Mouse (Mus musculus) splenic B cell, adult 2 months (primary cell): Measurements from ENCODE around the gene Sept8.
A peak's percentile ranks its signal among the peaks of the same experiment; 100 is the strongest.

Source experiments
- DNase-seq: peaks from one replicate; pipeline ENCODE4 v3.0.0-alpha.2; 2011; ENCODE audit warnings: low read depth, low spot score
- H3K27me3 ChIP-seq: 2 replicates; pipeline ENCODE4 v1.6.1; 2012; ENCODE audit warnings: mild to moderate bottlenecking, low read length, moderate library complexity, mixed read lengths; ENCODE audit not compliant: control insufficient read depth, poor library complexity, insufficient read depth, severe bottlenecking
- H3K36me3 ChIP-seq: 2 replicates; pipeline ENCODE4 v1.6.1; 2012; ENCODE audit warnings: mild to moderate bottlenecking, low read length, moderate library complexity, mixed read lengths; ENCODE audit not compliant: control insufficient read depth, poor library complexity, insufficient read depth, severe bottlenecking

Gene Sept8

GRCm38 (mm10) chr11:53508152-53508551 lies 10.9 kb upstream of the Sept8 start:
- DNase-seq: no peak
- no peaks in the 10 kb centered on the region for H3K27me3 ChIP-seq
- no peaks in the 10 kb centered on the region for H3K36me3 ChIP-seq

DNA sequence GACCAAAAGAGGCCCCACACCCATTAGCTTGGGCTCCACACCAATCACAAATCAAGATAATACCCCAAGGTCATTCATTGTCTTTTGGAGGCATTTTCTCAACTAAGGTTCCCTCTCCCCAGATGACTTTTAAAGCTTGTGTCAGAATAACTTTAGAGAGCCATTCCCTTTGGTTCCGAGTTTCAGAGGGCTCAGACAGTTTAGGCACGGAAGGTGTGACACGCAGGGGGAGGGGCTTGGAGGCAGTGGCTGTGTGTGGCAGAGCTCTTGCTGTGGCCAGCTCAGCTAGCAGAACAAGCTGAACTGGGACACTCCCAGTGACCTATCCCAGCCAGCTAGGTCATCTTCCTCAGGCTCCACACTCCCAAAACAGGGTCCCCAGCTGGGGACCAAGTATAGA lies 10.5 kb upstream of the Sept8 start:
- no peak for DNase-seq
- no peaks in the 10 kb centered on the region for H3K27me3 ChIP-seq
- no peaks in the 10 kb centered on the region for H3K36me3 ChIP-seq

DNA sequence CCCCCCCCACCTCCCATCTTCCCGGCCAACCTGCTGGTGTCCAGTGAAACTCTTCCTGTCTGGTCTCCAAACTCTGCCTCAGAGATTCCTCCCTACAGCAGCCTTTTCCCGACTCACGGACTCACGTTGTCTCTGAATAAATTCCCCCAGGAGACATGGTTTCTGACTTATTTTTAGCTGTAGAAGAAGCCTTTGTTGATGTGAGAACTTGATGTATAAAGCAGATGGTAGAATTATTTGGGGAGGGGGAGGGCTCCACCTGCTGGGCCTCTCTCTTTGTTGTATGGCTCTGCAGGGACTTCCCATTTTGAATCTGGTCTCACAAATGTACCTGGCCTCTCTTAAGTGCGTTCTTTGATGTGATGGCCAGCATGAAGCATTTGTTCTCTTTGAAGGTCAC lies 8.7 kb upstream of the Sept8 start:
- H3K27me3 ChIP-seq: no peaks in the 10 kb centered on the region
- no peaks in the 10 kb centered on the region for H3K36me3 ChIP-seq
- DNase-seq: no peak

DNA sequence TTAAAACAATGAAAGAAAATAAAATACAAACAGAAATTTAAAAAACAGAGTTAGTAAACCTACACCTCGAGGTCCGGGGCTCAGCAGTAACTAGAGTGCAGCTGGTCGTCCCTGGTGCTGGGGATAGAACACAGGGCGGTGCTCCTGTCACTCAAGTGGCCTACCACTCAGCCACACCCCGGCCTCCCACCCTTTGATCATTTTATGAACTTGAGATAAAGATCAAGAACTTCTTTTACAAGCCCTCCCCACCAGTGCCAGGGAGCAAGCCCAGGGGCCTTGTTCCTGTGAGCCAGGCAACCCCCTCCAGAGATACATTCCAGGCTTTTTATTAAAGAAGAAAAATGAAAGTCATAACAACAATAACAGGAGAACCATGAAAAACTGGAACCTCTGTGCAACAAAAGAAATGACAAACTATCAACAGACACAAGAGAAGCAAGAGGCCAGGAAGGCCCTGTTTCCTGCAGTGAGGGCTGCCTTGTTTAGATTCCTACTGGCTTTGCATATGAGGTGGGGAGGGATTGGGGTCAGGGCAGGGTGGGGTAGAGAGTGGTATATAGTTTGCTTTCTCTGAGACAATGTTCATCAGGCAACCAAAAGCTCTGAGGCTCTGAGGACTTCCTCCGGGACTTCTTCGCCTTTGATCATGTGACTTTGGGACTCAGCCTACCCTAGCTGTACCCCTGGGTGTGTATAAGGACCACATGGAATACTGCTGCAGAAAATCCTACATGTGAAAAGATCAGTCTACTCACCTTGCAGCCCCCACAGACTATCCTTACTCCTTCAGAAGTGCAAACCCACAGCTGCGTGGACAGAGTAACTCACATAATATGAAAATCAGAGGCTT lies 2.1 kb upstream of the Sept8 start:
- Histone ChIP-seq H3K36me3 (no peaks in the 10 kb centered on the region), H3K27me3 (no peaks in the 10 kb centered on the region)
- DNase-seq: no peak

GRCm38 (mm10) chr11:53518759-53519158 lies 298 bp upstream of the Sept8 start:
- Histone ChIP-seq H3K27me3 (no peaks in the 10 kb centered on the region), H3K36me3 (no peaks in the 10 kb centered on the region)
- DNase-seq: no peak

DNA sequence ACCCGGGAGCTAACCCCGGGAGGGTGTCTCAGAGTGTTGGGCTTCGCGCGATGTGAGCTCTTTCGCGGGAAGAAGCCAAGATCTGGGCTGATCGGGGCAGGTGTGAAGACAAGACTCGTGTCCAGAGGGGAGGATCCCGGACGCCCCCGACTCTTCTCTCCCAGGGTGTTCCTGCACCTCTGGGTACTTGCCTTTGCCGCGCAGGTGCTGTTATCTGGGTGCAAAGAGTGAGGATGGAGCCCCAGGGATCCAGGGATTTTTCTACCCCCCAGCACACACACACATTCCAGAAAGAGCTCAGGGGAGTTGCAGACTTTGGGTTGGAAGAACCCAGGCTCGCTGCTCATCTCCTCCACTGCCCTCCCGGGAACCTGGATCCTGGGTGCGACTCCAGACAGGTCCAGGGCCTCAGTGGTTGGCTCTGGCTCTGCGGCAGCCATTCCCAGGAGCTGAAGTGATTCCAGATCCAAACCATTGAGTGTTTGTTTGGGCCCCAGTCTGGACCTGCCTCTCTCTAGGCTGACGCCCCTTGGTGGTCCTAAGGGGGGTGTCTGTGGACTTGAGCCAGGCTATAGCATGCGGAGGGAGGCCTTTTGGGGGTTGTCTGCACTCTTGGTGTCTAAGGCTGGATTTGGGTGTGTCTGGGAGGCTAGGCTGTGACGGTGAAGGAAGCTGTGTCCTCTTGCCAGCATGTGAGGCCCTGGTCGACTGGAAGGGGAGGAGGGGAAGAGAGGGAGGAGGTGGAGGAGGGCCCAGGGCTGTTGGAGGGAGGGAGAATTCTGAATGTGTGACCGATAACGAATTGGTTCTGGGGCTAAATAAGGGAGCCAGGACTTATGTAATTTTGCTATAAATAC lies 1.3 kb downstream of the Sept8 start:
- no peak for DNase-seq
- no peaks in the 10 kb centered on the region for H3K36me3 ChIP-seq

DNA sequence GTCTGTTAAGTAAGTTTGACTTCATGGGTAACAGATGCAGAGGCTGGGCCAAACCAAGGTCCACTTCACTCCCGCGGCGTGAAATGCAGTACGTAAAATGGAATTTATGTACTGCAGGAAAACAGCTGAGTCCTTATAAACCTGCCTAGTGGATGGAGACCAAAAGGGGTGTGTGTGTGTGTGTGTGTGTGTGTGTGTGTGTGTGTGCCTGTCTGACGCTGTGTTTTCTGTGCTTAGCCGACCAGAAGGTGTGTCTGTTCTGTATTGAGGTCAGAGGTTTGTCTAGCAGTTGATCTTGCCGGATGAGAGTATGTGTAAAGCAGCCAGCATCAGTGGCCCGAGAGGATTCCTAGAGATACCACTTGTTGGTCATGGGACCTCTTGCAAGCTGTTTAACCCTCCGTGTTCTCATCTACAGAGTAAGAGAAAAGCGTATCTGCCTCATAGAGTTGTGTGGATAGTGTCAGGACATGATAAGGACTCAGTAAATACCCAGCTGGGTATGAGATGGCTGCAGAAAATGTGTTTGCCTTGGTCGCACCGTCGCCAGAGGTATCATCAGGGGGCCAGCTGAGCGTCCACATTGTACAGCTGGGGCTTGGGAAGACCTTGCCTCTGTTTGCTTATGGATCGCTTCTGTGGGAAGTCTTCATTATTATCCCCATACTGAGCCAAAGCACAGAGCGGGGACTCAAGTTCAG lies 2.2 kb downstream of the Sept8 start:
- Histone ChIP-seq H3K27me3 (no peaks in the 10 kb centered on the region), H3K36me3 (no peaks in the 10 kb centered on the region)
- no peak for DNase-seq

More for the DNA sequence above, 1.3 kb downstream of the Sept8 start:
- no peaks in the 10 kb centered on the region for H3K27me3 ChIP-seq

DNA sequence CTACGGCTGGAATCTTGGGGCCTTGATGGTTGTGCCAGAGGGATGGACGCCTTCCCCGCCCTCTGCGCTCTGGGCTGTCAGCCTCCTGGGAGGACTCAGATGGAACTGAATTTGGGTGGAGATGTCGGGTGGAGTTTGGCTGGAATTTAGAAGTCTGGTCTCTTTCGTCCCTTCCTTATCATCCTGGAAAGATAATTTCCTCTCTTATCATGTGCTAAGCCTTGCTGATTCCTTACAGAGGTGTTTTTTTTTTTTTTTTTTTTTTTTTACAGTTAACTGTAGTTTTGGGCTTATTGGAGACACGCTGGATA lies 2.7 kb downstream of the Sept8 start:
- no peaks in the 10 kb centered on the region for H3K36me3 ChIP-seq
- no peak for DNase-seq

GRCm38 (mm10) chr11:53522362-53522761 lies 3.3 kb downstream of the Sept8 start:
- Histone ChIP-seq H3K27me3 (no peaks in the 10 kb centered on the region), H3K36me3 (no peaks in the 10 kb centered on the region)
- DNase-seq: no peak

More for the DNA sequence above, 2.7 kb downstream of the Sept8 start:
- no peaks in the 10 kb centered on the region for H3K27me3 ChIP-seq

DNA sequence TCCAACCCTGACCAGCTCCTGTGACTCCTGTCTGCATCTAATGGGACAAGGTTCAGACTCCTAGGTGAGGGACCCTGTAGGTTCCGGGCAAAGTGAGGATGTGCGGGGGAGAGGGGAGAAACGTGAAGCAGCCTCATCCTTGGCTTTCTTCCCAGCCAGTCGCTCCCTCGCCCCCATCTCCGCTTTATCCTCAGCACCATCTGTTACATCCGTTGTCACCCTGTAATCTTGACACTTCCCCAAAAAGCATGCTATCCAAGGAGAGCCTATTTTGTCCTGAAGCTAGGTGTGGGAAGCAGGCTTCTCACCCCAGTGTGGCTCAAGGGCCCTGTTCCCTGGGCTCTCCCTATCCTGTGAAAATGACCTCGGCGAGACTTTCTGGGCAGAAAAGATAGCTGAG lies 3.9 kb downstream of the Sept8 start:
- Histone ChIP-seq H3K36me3 (no peaks in the 10 kb centered on the region), H3K27me3 (no peaks in the 10 kb centered on the region)
- no peak for DNase-seq

- Histone ChIP-seq H3K36me3 (no peaks in the 10 kb centered on the region), H3K27me3 (no peaks in the 10 kb centered on the region)
- DNase-seq: no peak
Observed at GRCm38 (mm10) chr11:53523545-53524405, 4.7 kb downstream of the Sept8 start.

DNA sequence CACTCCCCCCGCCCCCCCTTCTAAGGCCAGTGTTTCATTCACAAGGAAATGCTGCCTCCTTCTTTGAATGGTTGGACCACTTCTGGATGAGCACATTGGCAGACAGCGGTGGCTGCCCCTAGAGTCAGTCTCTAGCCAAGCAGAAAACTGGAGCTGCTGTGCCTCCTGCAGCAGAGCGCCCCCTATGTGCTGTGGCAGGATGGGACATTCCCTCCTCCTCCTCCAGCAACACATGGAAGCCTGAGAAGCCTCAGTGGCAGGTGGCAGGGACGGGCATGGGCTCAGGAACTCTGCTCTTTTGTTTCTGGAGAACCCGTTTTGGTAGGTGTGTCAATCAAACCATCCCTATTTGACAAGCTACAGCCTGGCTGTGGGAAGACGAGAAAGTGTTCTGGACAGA lies 5.8 kb downstream of the Sept8 start:
- Histone ChIP-seq H3K27me3 (no peaks in the 10 kb centered on the region), H3K36me3 (no peaks in the 10 kb centered on the region)
- DNase-seq: peak; percentile 11

DNA sequence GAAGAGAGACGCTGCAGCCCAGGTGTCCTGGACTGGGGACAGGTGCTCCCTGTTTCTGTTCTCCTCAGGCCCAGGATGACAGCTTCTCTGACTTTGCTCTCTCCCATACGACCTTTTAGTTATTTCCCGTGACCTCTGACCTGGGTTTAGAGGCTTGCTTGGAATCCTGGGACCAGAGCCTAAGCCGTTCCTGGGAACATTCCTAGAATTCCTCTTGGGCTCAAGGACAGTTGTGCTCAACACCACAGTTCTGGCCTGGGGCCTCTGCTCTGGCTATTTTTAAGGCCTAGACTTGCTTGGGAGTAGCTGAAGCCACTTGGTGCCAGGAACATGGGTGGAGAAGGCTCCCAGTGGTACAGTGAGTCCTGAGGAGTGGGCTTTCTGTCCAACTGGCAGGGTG lies 6.4 kb downstream of the Sept8 start:
- no peak for DNase-seq
- H3K36me3 ChIP-seq: no peaks in the 10 kb centered on the region
- no peaks in the 10 kb centered on the region for H3K27me3 ChIP-seq
